Mouse (Mus musculus) intestine, embryonic 16.5 days (tissue): ENCODE measurements around the gene Tspo. TPM values are rescaled to one million over a fixed set of nuclear protein-coding genes. Genes with fewer than 3 reads are reported as not detected.

Source experiments
- ATAC-seq: fragments of 200-750 bp; cut with Nextera tagmentation; 2 replicates; pipeline ENCODE4 v1.8.0; 2017; ENCODE audit warnings: moderate TSS enrichment, moderate library complexity
- H3K27ac ChIP-seq: fragments of 300-500 bp; sonication (generic); 2 replicates; pipeline ENCODE4 v1.5.1; 2014; ENCODE audit warnings: mild to moderate bottlenecking, low read length
- H3K27me3 ChIP-seq: fragments of 300-500 bp; sonication (generic); replicated peaks from 2 replicates; pipeline ENCODE4 v1.6.1; 2014; ENCODE audit warnings: low read length, control low read depth, mixed read lengths; ENCODE audit not compliant: control insufficient read depth, insufficient read depth
- H3K36me3 ChIP-seq: fragments of 300-500 bp; sonication (generic); 2 replicates; pipeline ENCODE4 v1.6.1; 2014; ENCODE audit warnings: low read length, control low read depth; ENCODE audit not compliant: control insufficient read depth, insufficient read depth
- H3K4me1 ChIP-seq: fragments of 300-500 bp; sonication (generic); 2 replicates; pipeline ENCODE4 v1.6.1; 2014; ENCODE audit warnings: low read length, control low read depth, mixed read lengths; ENCODE audit not compliant: control insufficient read depth, insufficient read depth
- H3K4me2 ChIP-seq: fragments of 300-500 bp; sonication (generic); 2 replicates; pipeline ENCODE4 v1.6.1; 2014; ENCODE audit warnings: low read depth, low read length, control low read depth
- H3K4me3 ChIP-seq: fragments of 300-500 bp; sonication (generic); 2 replicates; pipeline ENCODE4 v1.5.1; 2014; ENCODE audit warnings: mild to moderate bottlenecking, low read length
- H3K9ac ChIP-seq: fragments of 300-500 bp; sonication (generic); 2 replicates; pipeline ENCODE4 v1.6.1; 2014; ENCODE audit warnings: low read depth, low read length
- H3K9me3 ChIP-seq: fragments of 300-500 bp; sonication (generic); 2 replicates; pipeline ENCODE4 v1.6.1; 2016; ENCODE audit warnings: low read length, control low read depth; ENCODE audit not compliant: control insufficient read depth
- WGBS: fragments of 180-500 bp; shearing (Covaris S2); extraction: QIAGEN DNeasy Blood & Tissue Kit; methylation state at CpG from one replicate; pipeline ENCODE4 v1.1.7; 2014; 5-methylcytosine and 5-hydroxymethylcytosine counted together
- polyA plus RNA-seq: library from polyadenylated mRNA; unstranded; fragments of >200 nt; fragmentation: Nextera tagmentation; extraction: Ambion mirVana; gene quantifications from 2 replicates; pipeline ENCODE4 v1.2.1, GENCODE M21; 2015

The Tspo gene
- polyA plus RNA-seq, 1 experiment from 2014 or later = 133 TPM

DNA sequence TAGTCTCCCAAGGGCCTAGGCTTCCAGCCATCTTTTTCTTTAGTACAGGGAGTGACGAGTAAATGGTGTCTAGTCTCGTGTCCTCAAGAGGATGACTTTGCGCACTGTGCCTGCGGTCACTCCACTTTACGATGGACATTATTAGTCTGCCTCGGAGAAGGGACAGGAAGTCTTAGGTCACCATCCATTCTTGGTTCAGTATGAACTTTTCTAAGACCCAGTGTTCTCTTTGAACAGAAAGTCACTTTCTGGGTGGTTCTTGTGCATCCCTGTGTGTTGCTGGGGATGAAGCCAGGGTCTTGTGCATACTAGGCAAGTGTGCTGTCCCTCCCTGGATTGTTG lies 27.5 kb upstream of the Tspo start:
- WGBS = 74% methylated on average over 6 of the region's 6 CpGs
- Histone ChIP-seq H3K27ac (no peak overlapping the region), H3K36me3 (no peaks in the 10 kb centered on the region), H3K27me3 (no peaks in the 10 kb centered on the region), H3K4me1 (peaks cover 2% of the 10 kb centered on the region; the same call in 1 of the 2 replicates), H3K9ac (no peak overlapping the region), H3K9me3 (no peaks in the 10 kb centered on the region; the same call in 1 of the 2 replicates), H3K4me2 (no peak overlapping the region), H3K4me3 (no peak overlapping the region)
- ATAC-seq = no peak; the same call in 1 of the 2 replicates

DNA sequence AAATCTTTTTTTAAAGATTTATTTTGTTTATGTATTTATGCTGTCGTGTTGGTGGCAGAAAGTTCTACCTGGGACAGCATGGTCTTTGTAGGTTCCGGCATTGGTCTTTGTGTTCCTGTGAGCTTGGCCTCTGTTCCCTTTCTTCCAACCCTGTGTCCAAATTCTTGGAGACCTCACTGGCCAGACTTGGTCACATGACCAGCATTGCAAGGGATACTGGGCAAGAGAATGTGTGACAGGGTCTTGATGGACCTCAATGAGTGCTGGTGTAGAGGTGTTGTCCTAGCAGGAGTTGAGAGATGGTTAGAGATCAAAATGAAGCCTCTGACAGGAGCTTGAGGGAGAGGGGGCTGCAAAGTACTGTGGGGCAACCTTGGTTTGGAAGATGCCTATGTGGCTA lies 24.5 kb upstream of the Tspo start:
- Histone ChIP-seq H3K36me3 (no peaks in the 10 kb centered on the region), H3K9me3 (no peaks in the 10 kb centered on the region), H3K27ac (no peak overlapping the region), H3K4me2 (no peak overlapping the region), H3K4me1 (peaks cover 2% of the 10 kb centered on the region; the same call in 1 of the 2 replicates), H3K9ac (no peak overlapping the region), H3K4me3 (no peak overlapping the region), H3K27me3 (no peaks in the 10 kb centered on the region)
- 93% methylated on average over 2 of the region's 2 CpGs for WGBS
- no peak for ATAC-seq

DNA sequence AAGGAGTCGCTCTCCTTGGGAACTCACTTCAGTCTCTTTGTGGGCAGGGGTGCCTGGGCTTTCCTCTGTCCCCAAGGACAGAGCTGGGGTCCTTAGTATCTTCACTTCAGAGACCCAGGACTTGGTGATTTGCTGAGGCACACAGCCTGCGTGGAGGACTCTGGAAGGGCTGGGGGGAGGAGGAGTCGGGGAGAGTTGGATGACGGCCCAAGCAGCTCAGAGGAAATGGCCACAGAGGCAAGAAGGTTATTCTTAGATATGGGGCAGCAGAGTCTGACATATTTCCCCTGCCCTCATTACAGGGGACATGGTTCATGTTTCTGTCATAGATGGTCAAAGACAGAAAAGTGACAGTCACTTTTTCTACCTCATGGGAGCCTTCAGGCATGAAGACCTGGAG lies 23.5 kb upstream of the Tspo start:
- H3K4me3 ChIP-seq = no peak overlapping the region
- no peaks in the 10 kb centered on the region for H3K9me3 ChIP-seq
- ATAC-seq = no peak
- H3K4me1 ChIP-seq = peaks cover 2% of the 10 kb centered on the region; the same call in 1 of the 2 replicates
- no peaks in the 10 kb centered on the region for H3K36me3 ChIP-seq
- H3K27ac ChIP-seq = no peak overlapping the region
- H3K9ac ChIP-seq = 0 out of 2 replicates have a peak overlapping the region, but pooled peaks have one; percentile 22
- WGBS = 60% methylated on average over 4 of the region's 4 CpGs
- no peak overlapping the region for H3K4me2 ChIP-seq
- no peaks in the 10 kb centered on the region for H3K27me3 ChIP-seq

DNA sequence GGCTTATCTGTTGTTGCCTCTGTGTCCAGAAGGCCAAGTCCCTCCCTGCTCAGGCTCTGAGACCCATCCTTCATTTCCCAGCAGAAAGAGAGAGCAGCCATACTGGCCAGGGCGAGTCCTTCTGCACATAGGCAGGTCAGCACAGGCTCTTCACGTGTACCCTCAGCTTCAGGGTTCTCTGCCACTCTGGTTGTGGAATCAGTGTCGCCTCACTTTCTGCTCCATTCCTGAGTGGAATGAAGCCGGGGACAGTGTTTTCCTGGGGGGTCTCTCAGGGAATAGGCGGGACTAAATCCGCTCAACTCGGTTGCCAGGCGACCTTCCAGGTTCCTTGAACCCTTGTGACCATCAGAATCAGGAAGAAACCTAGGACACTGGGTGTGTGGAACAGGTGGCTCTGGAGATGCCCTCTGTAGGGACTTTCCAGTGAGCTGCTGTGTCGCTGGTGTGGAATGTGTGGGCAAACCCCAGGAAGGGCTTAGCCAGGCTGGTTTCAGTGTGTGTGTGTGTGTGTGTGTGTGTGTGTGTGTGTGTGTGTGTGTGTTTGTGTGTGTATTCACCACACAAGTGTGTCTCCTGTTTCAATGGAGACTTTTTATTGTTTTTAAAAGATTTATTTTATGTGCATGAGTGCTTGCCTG lies 21.6 kb upstream of the Tspo start:
- Histone ChIP-seq H3K27me3 (no peaks in the 10 kb centered on the region), H3K9ac (0 out of 2 replicates have a peak overlapping the region, but pooled peaks have one; percentile 3), H3K4me2 (no peak overlapping the region), H3K4me3 (no peak overlapping the region), H3K4me1 (peaks cover 2% of the 10 kb centered on the region; the same call in 1 of the 2 replicates), H3K27ac (no peak overlapping the region), H3K36me3 (0 out of 2 replicates have a peak, but pooled peaks cover 4% of the 10 kb centered on the region), H3K9me3 (no peaks in the 10 kb centered on the region)
- no peak for ATAC-seq
- WGBS = 77% methylated on average over 9 of the region's 9 CpGs

DNA sequence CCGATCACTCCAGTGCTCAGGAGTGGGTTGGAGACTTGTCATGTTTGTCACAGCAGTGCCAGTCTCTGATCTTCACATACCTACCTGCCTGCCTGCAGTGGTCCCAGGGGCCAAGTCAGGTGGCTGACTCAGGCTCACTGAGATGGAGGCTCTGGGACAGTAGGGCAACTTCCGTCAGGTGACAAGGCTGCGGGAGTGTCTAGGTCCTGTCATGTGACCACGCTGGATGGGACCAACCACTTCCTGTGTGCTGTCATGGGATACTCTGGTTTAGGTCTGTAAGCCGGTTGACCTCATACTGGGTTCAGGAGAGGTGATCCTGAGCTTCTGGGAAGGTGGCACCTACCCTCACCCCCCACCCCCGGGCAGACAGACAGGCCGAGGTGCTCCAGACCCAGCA lies 17.4 kb upstream of the Tspo start:
- peak; percentile 41; the same call in 1 of the 2 replicates for ATAC-seq
- no peak overlapping the region for H3K4me3 ChIP-seq
- WGBS = 91% methylated on average over 7 of the region's 7 CpGs
- no peak overlapping the region for H3K27ac ChIP-seq
- H3K27me3 ChIP-seq = no peaks in the 10 kb centered on the region
- H3K36me3 ChIP-seq = peaks cover 22% of the 10 kb centered on the region
- H3K9me3 ChIP-seq = no peaks in the 10 kb centered on the region
- no peak overlapping the region for H3K9ac ChIP-seq
- no peaks in the 10 kb centered on the region for H3K4me1 ChIP-seq
- H3K4me2 ChIP-seq = no peak overlapping the region

DNA sequence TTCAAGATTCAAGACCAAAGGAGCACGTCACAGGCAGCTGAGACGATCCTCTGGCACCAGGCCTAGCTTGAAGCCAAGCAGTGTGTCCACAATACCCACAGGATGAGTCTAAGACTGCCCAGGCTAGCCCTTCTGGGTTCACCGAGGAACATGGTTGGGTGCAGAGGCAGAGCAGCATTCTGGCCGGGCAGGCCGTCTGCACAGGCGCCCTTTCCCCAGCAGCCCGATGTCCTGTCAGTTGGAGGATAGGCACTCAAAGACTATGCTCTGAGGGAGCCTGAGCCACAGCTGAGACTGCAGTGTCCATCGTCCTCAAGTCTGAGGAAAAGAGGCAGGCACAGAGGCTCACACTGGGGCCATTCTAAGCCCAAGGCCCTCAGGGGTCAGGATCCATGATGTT lies 16.2 kb upstream of the Tspo start:
- H3K27me3 ChIP-seq = no peaks in the 10 kb centered on the region
- no peak for ATAC-seq
- 91% methylated on average over 8 of the region's 8 CpGs for WGBS
- no peak overlapping the region for H3K4me3 ChIP-seq
- H3K36me3 ChIP-seq = peaks cover 22% of the 10 kb centered on the region
- no peaks in the 10 kb centered on the region for H3K4me1 ChIP-seq
- no peak overlapping the region for H3K9ac ChIP-seq
- no peaks in the 10 kb centered on the region for H3K9me3 ChIP-seq
- no peak overlapping the region for H3K4me2 ChIP-seq
- H3K27ac ChIP-seq = no peak overlapping the region

DNA sequence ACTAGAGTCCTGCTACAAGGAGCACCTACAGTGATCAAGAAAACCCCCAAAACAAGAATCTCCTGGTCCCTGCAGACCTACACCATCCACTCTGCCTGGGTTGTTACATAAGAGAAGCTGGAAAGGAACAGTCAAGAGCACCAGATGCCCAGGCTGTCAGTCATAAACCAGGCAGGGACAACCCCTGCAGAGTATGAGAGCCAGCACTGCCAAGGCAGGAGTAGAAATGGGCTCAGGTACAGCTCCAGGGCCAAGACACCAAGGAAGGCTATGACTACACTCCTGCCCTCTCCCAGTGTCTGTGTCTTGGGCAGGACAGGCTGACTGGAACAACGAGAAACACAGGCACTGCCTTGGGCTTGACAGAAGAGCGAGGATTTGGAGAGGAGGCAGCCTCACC lies 13.3 kb upstream of the Tspo start:
- 81% methylated on average over 2 of the region's 2 CpGs for WGBS
- Histone ChIP-seq H3K27ac (no peak overlapping the region), H3K27me3 (no peaks in the 10 kb centered on the region), H3K9ac (no peak overlapping the region), H3K36me3 (peaks cover 22% of the 10 kb centered on the region), H3K4me1 (peaks cover 5% of the 10 kb centered on the region), H3K4me2 (no peak overlapping the region), H3K4me3 (no peak overlapping the region), H3K9me3 (no peaks in the 10 kb centered on the region)
- no peak for ATAC-seq

DNA sequence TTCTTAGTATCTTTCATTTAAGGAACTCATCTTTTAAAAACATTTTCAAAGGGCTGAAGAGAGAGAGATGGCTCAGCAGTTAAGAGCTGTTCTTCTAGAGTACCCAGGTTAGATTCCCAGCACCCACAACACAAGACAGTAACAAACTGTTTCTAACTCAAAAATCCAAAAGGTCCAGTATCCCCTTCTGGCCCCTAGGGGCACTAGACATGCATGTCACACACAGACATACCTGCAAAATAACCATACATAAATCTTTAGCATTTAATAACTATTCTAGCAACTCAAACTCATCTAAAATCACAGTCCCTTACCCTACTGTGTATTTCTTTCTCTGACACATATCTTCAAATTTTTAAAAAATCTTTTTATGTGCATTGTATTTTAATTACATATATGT lies 9.6 kb upstream of the Tspo start:
- H3K36me3 ChIP-seq = peaks cover 6% of the 10 kb centered on the region; the same call in 1 of the 2 replicates
- H3K9me3 ChIP-seq = no peaks in the 10 kb centered on the region
- H3K27ac ChIP-seq = no peak overlapping the region
- H3K9ac ChIP-seq = no peak overlapping the region
- peaks cover 10% of the 10 kb centered on the region for H3K4me1 ChIP-seq
- no peak overlapping the region for H3K4me3 ChIP-seq
- H3K4me2 ChIP-seq = no peak overlapping the region
- H3K27me3 ChIP-seq = no peaks in the 10 kb centered on the region
- no peak for ATAC-seq

DNA sequence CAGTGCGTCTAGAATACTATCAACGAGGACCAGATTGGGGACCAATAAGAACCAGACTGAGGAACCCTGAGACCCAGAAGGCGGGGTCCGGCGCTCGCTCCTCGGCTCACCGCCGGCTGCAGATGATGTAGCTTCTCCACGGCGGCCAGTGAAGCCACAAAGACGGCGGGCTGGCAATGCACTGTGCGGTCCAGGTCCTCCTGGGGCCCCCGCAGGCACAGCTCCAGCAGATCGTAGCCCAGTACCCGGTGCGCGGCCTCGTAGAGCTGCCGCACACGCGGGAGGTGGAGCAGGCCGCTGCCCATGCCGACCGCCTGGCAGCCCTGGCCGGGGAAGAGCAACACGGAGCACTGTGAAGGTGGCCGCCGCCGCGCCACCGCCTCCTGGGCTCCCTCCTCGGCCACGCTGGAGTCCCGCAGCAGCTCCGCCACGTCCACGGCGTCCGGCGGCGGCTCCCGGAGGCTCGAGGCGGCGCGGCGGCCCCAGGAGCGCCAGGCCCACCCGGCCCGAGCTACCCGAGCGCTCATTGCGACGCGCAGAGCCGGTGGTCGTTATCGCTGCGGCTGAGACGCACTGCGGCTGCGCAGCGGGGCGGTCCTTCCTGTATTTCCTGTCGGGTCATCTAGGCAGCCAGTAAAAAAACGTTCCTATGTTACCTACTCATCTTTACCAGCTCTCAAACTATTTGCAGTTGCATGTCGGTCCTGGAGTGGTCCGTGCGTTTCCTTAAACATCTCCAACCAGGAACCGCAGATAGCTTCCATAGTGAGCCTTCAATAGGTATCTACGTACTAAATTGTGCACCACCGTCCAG lies 8.0 kb upstream of the Tspo start:
- H3K9me3 ChIP-seq = no peaks in the 10 kb centered on the region
- H3K27me3 ChIP-seq = no peaks in the 10 kb centered on the region
- peak overlapping the region; percentile 92 for H3K4me3 ChIP-seq
- H3K27ac ChIP-seq = peak overlapping the region; percentile 90
- peak overlapping the region; percentile 97 for H3K9ac ChIP-seq
- peak; percentile 92 for ATAC-seq
- no peaks in the 10 kb centered on the region for H3K36me3 ChIP-seq
- H3K4me2 ChIP-seq = peak overlapping the region; percentile 86
- peaks cover 10% of the 10 kb centered on the region for H3K4me1 ChIP-seq
- under 1% methylated on average over 67 of the region's 74 CpGs for WGBS
